Mouse (Mus musculus): ENCODE data around the gene Mfsd14b.

GRCm38 (mm10) chr13:65069969-65070368 lies 42.8 kb downstream of the Mfsd14b start:
- TF ChIP-seq CTCF (conservative IDR thresholded peaks at IDR 0.05; ENCODE audit: low read length) (no peak), POU5F1 (IDR thresholded peaks at IDR 0.05; ENCODE audit: borderline replicate concordance, low read length) (no peak), NANOG (IDR thresholded peaks at IDR 0.05; ENCODE audit: borderline replicate concordance, low read length) (no peak)

All from E14TG2a.4 (cell line).